Mouse (Mus musculus) layer of hippocampus, adult 6 months (tissue): ENCODE data around the gene Med16. TPM values are rescaled to one million over a fixed set of nuclear protein-coding genes. Genes with fewer than 3 reads are reported as not detected.

Experiments used
- long read RNA-seq, 2 experiments: library from polyadenylated mRNA; unstranded; transcript quantifications; one replicate each; pipeline ENCODE4 v2.0.0; 2019 to 2020
- microRNA-seq: library from miRNA; unstranded; fragments of <30 nt; microRNA quantifications from one replicate; pipeline ENCODE4 v1.2.0, GENCODE M21; 2020
- polyA plus RNA-seq: library from polyadenylated mRNA; unstranded; fragments of <200 nt; fragmentation: Nextera tagmentation; gene quantifications from 2 replicates; pipeline ENCODE4 v1.2.3, GENCODE M21; 2021

The Med16 gene
- 44.2 and 50.2 TPM in 2 replicates for polyA plus RNA-seq
- long read RNA-seq, experiment 1, transcript Med16-204 (15 exons, 2,950 nt): major isoform, 66 of 111 reads
- long read RNA-seq, experiment 1, transcript Med16-201 (15 exons, 3,197 nt): minor isoform, 7 of 111 reads
- long read RNA-seq, experiment 1, partial matches to known transcripts: 28 of 111 reads
- long read RNA-seq, experiment 1, other reads (novel, unspliced or antisense): 10 of 111 reads
- long read RNA-seq, experiment 2, transcript Med16-201 (15 exons, 3,197 nt): minor isoform, 25 of 392 reads
- long read RNA-seq, experiment 2, transcript Med16-204 (15 exons, 2,950 nt): major isoform, 284 of 392 reads
- long read RNA-seq, experiment 2, partial matches to known transcripts: 31 of 392 reads
- long read RNA-seq, experiment 2, other reads (novel, unspliced or antisense): 52 of 392 reads

GRCm38 (mm10) chr10:79908167-79909091, at the start of gene Med16:
Gene Med16 (minus strand): TSS chr10:79908923.

GRCm38 (mm10) chr10:79926491-79927323, 18.0 kb upstream of the Med16 start, which contains the start of gene Arid3a:
Gene Arid3a (plus strand): TSS chr10:79927043.

GRCm38 (mm10) chr10:79920958-79921535, 12.3 kb upstream of the Med16 start, which contains the start of gene R3hdm4:
Gene R3hdm4 (minus strand): TSS chr10:79921208.

GRCm38 (mm10) chr10:79916808-79917531, 8.2 kb upstream of the Med16 start, which contains the start of gene Kiss1r:
Gene Kiss1r (plus strand): TSS chr10:79916971.

GRCm38 (mm10) chr10:79910556-79910955, 1.8 kb upstream of the Med16 start, which contains the start of gene Gm26602:
Gene Gm26602 (plus strand): TSS chr10:79910856.

GRCm38 (mm10) chr10:79890670-79891069, 18.1 kb downstream of the Med16 start, which contains the start of gene Cfd:
Gene Cfd (plus strand): TSS chr10:79890853.

GRCm38 (mm10) chr10:79886054-79886453, 22.7 kb downstream of the Med16 start, which contains the start of gene Elane:
Gene Elane (plus strand): TSS chr10:79886247.

GRCm38 (mm10) chr10:79874290-79874862, 34.3 kb downstream of the Med16 start, which contains the start of the genes Prtn3 and Plppr3:
Gene Prtn3 (plus strand): TSS chr10:79874476.
Gene Plppr3 (minus strand): TSS chr10:79874634.

GRCm38 (mm10) chr10:79853860-79854795, 54.6 kb downstream of the Med16 start, which contains the start of gene Ptbp1:
Gene Ptbp1 (plus strand): TSS chr10:79854427.

Small RNAs within 50 kb of the gene (microRNA-seq; reads per million reads assigned to microRNA genes)
- gene Mir6910: not detected

Other genes with a start within 250 kb of the Med16 start
- gene Madcam1, start 244.4 kb downstream of the Med16 start, polyA plus RNA-seq: not detected in 2 replicates
- 151 and 171 TPM in 2 replicates for gene Tpgs1, start 239.6 kb downstream of the Med16 start, polyA plus RNA-seq
- gene Cdc34, start 226.7 kb downstream of the Med16 start, polyA plus RNA-seq: 14.9 TPM in 2 replicates
- gene Gzmm, start 219.9 kb downstream of the Med16 start, polyA plus RNA-seq: 0.60 and 4.2 TPM in 2 replicates
- 1,334 and 1,835 TPM in 2 replicates for gene Bsg, start 204.4 kb downstream of the Med16 start, polyA plus RNA-seq
- 3.3 and 4.4 TPM in 2 replicates for gene Hcn2, start 192.3 kb downstream of the Med16 start, polyA plus RNA-seq
- 15.8 and 20.0 TPM in 2 replicates for gene Polrmt, start 162.3 kb downstream of the Med16 start, polyA plus RNA-seq
- gene Fgf22, start 153.8 kb downstream of the Med16 start, polyA plus RNA-seq: 1.9 and 3.3 TPM in 2 replicates
- gene Rnf126, start 142.0 kb downstream of the Med16 start, polyA plus RNA-seq: 7.6 and 10.5 TPM in 2 replicates
- 0.79 and 0.89 TPM in 2 replicates for gene Fstl3, start 131.7 kb downstream of the Med16 start, polyA plus RNA-seq
- gene Prss57, start 118.0 kb downstream of the Med16 start, polyA plus RNA-seq: 1.3 and 1.7 TPM in 2 replicates
- gene Palm, start 115.4 kb downstream of the Med16 start, polyA plus RNA-seq: 67.9 and 93.7 TPM in 2 replicates
- 0.15 and 0.28 TPM in 2 replicates for gene Misp, start 87.9 kb downstream of the Med16 start, polyA plus RNA-seq
- gene Ptbp1, start 54.5 kb downstream of the Med16 start, polyA plus RNA-seq: 17.4 and 20.4 TPM in 2 replicates
- 4.5 and 6.4 TPM in 2 replicates for gene Prtn3, start 34.4 kb downstream of the Med16 start, polyA plus RNA-seq
- 35.4 and 44.1 TPM in 2 replicates for gene Plppr3, start 34.3 kb downstream of the Med16 start, polyA plus RNA-seq
- not detected in 2 replicates for gene Elane, start 22.7 kb downstream of the Med16 start, polyA plus RNA-seq
- not detected in 2 replicates for gene Cfd, start 18.1 kb downstream of the Med16 start, polyA plus RNA-seq
- gene Gm26602, start 1.9 kb upstream of the Med16 start, polyA plus RNA-seq: not detected in 2 replicates
- 4.1 and 4.4 TPM in 2 replicates for gene Kiss1r, start 8.0 kb upstream of the Med16 start, polyA plus RNA-seq
- 232 and 239 TPM in 2 replicates for gene R3hdm4, start 12.3 kb upstream of the Med16 start, polyA plus RNA-seq
- 0.87 and 1.7 TPM in 2 replicates for gene Arid3a, start 18.1 kb upstream of the Med16 start, polyA plus RNA-seq
- 87.4 and 87.9 TPM in 2 replicates for gene Wdr18, start 51.2 kb upstream of the Med16 start, polyA plus RNA-seq
- 0.06 and 0.11 TPM in 2 replicates for gene Grin3b, start 61.8 kb upstream of the Med16 start, polyA plus RNA-seq
- gene Tmem259, start 75.4 kb upstream of the Med16 start, polyA plus RNA-seq: 11.9 and 12.3 TPM in 2 replicates
- 12.4 and 13.3 TPM in 2 replicates for gene Cnn2, start 79.7 kb upstream of the Med16 start, polyA plus RNA-seq
- gene Abca7, start 87.6 kb upstream of the Med16 start, polyA plus RNA-seq: 1.3 and 1.6 TPM in 2 replicates
- 1.6 and 1.7 TPM in 2 replicates for gene Arhgap45, start 107.7 kb upstream of the Med16 start, polyA plus RNA-seq
- 232 and 241 TPM in 2 replicates for gene Polr2e, start 130.9 kb upstream of the Med16 start, polyA plus RNA-seq
- gene Gpx4, start 138.2 kb upstream of the Med16 start, polyA plus RNA-seq: 945 and 1,045 TPM in 2 replicates
- 2.8 and 3.1 TPM in 2 replicates for gene Sbno2, start 196.6 kb upstream of the Med16 start, polyA plus RNA-seq
- gene Stk11, start 206.9 kb upstream of the Med16 start, polyA plus RNA-seq: 16.5 and 18.4 TPM in 2 replicates
- gene Atp5d, start 229.7 kb upstream of the Med16 start, polyA plus RNA-seq: 943 and 1,004 TPM in 2 replicates
- 55.5 and 72.9 TPM in 2 replicates for gene Cbarp, start 231.9 kb upstream of the Med16 start, polyA plus RNA-seq
- gene Midn, start 239.3 kb upstream of the Med16 start, polyA plus RNA-seq: 8.3 and 11.7 TPM in 2 replicates